Mouse (Mus musculus) hematopoietic stem cell, adult 5-6 weeks (primary cell): ENCODE results near the gene Sirt2. TPM values are rescaled to one million over a fixed set of nuclear protein-coding genes. Genes with fewer than 3 reads are reported as not detected.

ENCODE experiments used
- ATAC-seq, 2 experiments: fragments of 125-278 bp in 1 of 2; replicated peaks in 1 of 2; 2 replicates each; pipeline ENCODE4 v1.8.0; 2016 to 2017; ENCODE audit warnings: inconsistent platforms in 2 of 2, mild to moderate bottlenecking in 2 of 2, moderate number of reproducible peaks in 2 of 2, low read depth in 1 of 2, moderate TSS enrichment in 1 of 2; ENCODE audit not compliant: low FRiP score in 2 of 2, poor library complexity in 2 of 2, severe bottlenecking in 2 of 2, insufficient read depth in 1 of 2, low TSS enrichment in 1 of 2
- total RNA-seq: library from RNA; stranded (forward); fragments of 172-1452, 232-1000 nt; gene quantifications from 2 replicates; pipeline ENCODE4 v1.2.3, GENCODE M21; 2017

The Sirt2 gene
- total RNA-seq, 1 experiment from 2014 or later, result 37.4 TPM

GRCm38 (mm10) chr7:28808221-28808941, 41.8 kb downstream of the Sirt2 start, which contains the start of gene Hnrnpl:
Hnrnpl (plus strand) TSS chr7:28808541.
- ATAC-seq, result no peak

DNA sequence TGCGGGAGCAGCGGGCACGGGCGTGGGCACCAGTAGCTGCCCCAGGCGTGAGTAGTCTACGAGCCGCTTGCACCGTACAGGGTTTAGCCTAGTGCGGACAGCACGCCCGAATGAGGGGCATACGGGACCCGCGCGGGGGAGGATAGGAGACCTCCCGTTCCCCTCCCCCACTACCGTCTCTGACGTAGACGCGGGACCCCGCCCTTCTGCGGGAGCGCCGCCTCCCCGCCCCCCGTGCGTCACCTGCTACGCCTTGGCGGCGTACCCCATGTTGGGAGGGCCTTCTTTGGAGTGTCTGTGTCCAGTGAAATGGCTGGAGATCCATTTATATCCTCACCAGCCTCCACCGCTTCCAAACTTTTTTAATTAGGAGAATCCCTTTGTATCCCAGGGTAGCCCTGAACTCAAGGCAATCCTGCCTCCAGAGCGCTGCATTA, 42.4 kb downstream of the Sirt2 start:
- ATAC-seq, result peak; percentile 48 to 53

DNA sequence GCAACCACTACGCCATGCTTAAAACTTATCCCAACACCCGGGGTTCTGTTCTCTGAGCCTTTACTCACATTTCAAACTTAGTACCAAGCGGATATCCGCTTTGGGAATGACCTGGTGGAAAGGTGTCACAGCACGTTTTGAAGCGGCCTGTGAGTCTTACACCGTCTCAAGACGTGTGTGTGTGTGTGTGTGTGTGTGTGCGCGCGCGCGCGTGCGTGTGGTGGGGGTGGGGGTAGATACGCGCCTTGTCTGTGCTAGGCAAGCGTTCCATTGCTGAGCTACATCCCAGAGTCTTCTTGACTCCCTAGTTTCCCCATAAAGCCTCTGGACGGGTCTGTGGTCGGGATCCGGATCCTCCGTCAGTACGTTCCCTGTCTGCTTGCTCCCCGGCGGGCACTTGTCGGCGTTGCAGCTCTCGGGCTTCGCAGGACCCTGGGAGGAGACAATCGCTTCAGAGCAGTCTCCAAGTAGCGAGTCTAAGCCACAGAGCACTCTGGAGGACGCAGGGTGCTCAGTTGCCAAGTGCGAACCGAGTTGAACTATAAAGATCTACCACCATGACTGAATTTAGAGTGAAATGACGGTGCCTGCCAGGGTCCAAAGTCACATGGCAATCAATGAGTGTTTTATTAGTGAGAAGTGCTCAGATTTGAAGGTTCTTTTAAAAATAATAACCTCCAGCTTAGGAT, 43.0 kb downstream of the Sirt2 start:
- ATAC-seq, result peak; percentile 4 to 8; a peak in 2 of 4 replicates

GRCm38 (mm10) chr7:28810107-28811066, 43.9 kb downstream of the Sirt2 start:
- ATAC-seq, result peak; percentile 71 to 73

GRCm38 (mm10) chr7:28811228-28811627, 44.7 kb downstream of the Sirt2 start:
- peak in 1 of 2 experiments; percentile 21; a peak in 3 of 4 replicates for ATAC-seq

DNA sequence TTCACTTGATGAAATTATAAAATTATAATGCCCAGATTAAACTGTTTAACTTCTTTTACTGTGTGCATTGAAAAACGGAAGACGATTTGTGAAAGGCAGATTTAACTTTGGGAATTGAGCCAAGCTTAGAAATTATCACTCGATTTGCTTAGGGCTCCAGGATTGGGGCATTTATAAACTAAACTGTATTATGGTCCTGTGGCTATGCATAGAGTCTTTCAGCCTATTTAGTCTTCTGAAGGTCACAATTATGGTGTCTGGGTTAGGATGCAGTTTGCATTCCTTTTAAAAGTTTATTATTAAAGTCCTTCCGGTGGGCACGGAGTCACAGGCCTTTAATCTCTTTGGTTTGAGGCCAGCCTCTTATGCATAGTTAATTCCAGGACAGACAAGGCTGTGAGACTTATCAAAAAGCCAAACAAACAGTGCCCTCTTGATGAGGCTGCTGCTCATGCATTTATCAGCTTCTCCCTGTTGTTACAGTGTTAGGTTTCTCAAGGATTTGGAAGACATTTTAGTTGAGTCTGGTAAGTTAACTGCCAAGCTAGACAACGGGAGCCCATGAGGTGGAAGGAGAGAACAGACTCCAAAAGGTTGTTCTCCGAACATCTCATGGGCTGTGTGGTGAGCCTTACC, 45.2 kb downstream of the Sirt2 start:
- no peak for ATAC-seq

DNA sequence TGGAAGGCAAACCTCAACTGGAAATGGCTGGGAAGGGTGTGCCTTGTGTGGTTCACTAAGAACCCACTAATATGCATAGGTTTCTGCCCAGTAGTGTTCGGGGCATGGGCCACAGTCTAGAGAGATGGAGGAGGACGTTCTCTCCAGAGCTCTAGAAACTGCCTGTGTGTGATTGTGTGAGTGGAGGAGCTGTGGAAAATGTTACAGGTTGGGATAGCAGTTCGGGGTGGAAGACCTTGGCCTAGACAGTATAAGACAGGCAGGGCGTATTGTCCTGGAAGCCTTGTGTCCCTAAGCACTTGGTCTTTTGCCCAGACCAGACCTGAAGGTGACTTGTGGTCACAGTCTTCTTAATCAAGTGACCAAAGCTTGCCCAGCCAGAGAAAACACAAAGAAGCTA, 45.9 kb downstream of the Sirt2 start:
- ATAC-seq, result no peak

DNA sequence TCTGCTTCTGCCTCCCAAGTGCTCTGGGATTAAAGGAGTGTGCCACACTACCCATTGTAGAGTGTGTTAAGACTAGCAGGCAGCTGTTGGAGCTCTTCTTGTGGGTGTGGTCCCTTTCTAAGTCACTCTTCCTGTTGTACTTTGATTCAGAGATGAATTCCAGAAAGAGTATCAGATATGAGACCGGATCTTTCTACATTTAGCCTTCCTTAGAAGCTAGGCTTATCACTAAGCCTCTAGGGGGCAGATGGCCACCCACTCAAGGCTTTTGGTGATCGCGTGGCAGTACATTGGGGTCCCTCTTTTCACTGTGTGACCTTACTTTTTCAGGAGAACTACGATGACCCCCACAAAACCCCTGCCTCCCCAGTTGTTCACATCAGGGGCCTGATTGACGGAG, 46.4 kb downstream of the Sirt2 start:
- ATAC-seq, result no peak

DNA sequence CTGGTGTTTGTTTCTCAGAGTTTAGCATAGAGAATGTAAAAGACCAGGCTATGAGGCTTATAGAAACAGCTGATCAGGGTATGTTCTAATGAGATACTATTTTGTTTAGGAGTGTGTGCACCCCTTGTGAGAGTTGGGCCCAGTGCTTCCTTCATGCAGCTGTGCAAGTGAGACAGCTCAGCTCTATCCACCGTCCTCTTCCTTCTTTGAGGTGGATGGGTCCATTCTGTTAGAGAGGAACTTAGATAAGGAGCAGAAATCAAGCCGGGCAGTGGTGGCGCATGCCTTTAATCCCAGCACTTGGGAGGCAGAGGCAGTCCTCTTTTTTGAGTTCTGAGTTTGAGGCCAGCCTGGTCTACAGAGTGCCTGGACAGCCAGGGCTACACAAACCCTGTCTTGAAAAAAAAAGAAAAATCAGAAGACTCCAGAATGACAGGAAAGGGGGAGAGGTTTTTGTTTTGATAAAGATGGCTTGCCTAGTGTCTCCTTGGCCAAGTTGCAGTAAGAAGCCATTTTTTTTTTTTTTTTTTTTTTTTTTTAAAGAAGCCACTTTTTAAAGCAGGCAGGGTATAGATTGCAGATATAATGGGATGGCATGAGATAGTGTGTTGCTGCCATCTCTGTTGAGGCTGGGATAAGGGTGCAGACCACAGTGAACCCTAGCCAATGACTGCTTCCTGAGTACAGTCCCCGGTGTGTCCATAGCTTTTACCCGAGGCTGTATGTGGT, 47.9 kb downstream of the Sirt2 start:
- ATAC-seq, result no peak

- ATAC-seq, result no peak
These were observed 48.7 kb downstream of the Sirt2 start for GRCm38 (mm10) chr7:28815230-28815629.

GRCm38 (mm10) chr7:28816201-28816600, 49.7 kb downstream of the Sirt2 start:
- no peak for ATAC-seq

DNA sequence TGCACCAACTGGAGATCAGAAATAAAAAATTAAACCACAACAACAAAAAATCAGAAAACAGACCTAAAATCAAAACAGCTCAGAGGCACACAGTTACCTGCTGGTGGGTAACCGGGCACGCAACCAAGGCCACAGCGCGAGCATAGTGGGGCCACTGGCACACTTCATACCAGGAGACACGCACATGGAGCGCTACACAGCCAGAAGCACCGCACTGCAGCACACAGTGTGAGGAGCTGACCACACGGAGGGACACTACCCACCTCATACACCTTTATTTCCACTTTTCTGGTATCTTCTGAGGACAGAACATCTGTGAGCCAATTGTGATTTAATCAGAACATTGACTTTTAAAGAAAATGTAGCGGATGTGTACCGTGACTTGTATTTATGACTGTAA, 50.4 kb downstream of the Sirt2 start:
- ATAC-seq, result no peak

DNA sequence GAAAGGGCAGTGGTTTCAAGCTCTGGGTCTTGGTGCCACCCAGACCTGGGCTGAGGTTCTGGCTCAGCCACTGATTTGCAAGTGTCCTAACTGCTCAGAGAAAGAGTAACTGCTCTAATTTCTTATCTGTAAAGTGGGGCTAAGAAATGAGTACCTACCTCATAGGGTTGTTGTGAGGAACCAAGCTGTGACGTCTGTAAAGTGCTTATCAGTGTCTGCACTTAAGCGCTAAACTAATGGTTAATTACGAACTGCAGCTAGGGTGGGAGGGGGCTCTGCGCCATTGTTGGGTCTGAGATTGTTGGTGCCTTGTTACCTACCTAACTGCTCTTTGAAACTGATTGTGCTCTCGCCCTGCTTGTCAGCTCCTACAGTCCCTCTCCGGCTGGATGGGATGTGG, 51.0 kb downstream of the Sirt2 start:
- no peak for ATAC-seq

DNA sequence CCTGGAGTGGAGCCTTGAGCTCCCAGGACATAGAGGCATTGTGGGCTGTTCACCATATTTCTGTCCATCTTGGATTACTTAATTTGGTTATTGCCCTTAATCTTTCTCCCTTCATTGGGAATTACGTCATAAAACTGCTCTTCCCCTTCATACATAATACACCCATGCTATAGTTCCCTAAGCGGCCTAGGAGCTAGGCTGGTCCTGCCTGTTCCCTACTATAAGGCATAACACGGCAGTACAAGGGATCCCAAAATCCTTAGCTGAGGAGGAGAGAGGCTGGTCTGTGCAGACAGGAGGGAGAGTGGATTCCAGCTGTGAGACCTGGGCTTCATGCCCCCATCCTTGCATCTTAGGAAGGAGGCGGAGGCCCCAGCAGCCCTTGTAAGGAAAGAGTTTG, 51.4 kb downstream of the Sirt2 start:
- ATAC-seq, result no peak

- no peak for ATAC-seq
These were observed 51.9 kb downstream of the Sirt2 start for GRCm38 (mm10) chr7:28818436-28818835.

DNA sequence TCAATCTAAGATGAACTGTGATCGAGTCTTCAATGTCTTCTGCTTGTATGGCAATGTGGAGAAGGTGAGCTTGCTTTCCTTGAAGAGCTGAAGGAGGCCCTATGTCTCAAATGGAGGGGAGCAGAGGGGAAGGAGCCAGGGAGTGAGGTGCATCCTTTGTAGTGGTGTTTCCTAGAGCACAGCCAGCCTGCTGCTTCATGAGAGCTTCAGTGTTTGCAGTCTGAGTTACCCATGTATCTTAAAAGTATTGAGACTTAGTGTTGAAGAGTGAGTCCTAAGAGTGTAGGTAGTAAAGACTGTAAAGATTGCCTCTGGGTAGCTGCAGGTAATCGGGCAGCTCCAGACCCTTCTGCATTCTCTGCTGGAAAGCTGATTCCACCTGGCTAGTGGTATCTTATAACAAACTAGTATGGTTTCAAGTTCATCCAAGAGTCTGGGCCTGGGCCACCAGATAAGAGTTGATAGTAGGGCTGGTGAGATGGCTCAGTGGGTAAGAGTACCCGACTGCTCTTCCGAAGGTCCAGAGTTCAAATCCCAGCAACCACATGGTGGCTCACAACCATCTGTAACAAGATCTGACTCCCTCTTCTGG, 52.4 kb downstream of the Sirt2 start:
- no peak for ATAC-seq
